Mouse (Mus musculus) ovary, adult 18-20 months (tissue): ENCODE measurements around the gene Rph3al.
A peak's percentile ranks its signal among the peaks of the same experiment; 100 is the strongest.

Source experiments
- DNase-seq: peaks from one replicate; pipeline ENCODE4 v3.0.0; 2022; ENCODE audit warnings: low spot score, mixed read lengths

Rph3al gene

DNA sequence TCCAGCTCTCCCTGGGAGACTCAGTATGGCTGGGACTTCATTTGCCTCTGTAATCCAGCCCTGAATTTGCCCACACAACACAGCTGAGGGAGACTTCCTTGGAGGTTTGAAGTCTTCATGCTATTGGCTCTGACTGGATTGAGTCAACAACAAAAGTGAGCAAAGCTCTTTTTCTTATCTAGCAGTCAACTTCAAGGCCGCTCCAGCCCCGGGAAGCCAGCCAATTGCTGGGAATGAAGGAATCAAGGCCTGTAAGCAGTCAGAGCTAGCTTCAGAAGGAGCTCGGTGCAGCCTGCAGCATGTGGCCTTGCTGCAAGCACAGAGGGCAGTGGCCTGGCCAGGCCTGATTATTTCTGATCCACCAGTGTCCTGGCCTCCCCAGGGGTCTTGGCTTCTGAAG lies 126.3 kb downstream of the Rph3al start:
- DNase-seq, result peak; percentile 99

DNA sequence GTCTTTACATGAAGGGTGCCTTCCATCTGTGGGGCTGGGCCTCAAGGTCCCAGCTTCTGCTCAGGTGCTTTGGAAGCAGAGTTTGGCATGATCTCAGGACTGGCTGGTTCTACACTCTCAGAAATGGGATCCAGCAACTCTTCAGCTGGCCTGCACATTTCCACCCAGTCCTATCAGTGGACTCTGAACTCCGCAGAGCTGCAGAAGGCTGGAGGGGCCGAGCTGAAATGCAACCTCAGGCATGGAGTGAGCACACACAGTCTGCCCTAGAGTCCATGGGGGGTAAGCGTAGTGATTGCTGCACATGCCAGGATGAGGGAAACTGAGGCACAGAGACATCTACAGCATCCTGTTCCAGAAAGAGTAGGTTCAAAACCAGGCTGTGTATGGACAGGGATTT lies 127.7 kb downstream of the Rph3al start:
- no peak for DNase-seq

GRCm38 (mm10) chr11:75807486-75807885 lies 130.7 kb downstream of the Rph3al start:
- DNase-seq, result peak; percentile 66

DNA sequence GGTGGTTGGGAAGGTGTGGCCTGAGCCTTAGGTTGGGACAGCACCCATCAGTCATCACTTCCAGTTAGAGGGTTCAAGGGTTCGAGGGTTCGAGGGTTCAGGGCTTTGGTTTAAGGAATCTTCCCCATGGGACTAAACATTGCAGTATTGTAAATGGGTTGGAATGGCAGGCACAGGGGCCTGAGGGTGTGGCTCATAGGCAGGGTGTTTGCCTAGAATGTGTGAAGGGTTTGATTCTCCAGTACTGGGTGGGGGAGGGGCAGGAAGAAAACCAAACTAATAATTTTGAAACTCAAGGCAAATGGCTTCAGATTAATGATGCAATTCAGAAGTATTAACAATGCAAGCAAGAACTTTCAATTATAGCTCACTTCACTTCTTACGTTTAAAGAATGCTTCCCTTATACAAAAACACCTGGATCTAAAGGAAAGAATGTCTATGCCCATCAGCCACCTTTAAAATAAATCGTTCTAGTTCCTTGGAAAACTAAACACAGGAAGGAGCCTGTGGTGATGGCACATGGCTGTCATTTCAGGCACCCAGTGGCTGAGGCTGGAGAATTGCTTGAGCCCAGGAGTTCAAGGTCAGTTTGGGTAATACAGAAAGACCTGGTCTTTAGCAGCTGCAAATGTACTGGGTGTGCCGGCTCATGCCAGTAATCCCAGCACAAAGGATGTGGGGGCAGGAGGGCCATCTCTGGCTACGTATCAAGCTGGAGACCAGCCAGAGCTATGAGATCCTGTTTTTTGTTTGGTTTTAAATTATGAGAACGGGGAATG lies 136.3 kb downstream of the Rph3al start:
- no peak for DNase-seq

- DNase-seq, result no peak
Measured at GRCm38 (mm10) chr11:75801369-75801768, 136.9 kb downstream of the Rph3al start.

DNA sequence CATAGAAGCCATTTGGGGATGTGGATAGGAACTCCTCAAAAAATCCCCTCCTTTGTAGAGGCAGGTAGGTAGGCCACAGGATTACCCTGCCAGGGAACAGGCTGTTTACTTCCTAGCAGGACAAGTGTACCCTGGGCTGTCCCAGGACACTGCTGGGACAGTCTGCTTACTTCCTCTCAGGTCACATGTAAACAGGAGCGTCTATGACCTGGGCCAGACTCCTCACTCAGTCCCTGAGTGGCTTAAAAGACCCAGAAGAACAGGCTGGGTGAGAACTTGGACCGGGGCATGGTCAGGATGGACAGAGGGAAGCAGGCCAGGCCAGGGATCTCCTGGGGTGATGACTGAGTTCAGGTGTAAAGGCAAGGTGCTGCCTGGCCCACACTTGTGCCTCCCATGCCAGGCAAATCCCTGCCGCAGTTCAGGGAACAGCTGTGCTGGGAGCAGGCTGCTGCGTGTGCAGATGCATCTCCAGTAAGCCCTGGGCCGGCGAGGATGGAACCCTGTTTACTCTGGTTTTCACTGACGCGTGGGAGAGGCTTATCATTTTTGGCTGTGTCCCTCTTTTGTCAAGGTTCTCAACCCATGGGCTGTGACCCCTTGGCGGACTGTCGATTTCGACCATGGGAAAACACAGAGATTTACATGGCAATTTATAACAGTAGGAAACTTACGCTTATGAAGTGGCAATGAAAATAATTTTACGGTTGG lies 141.5 kb downstream of the Rph3al start:
- peak; percentile 70 for DNase-seq

- peak; percentile 55 for DNase-seq
Measured at GRCm38 (mm10) chr11:75796029-75796445, 142.2 kb downstream of the Rph3al start, which contains the start of gene Doc2b. Doc2b (minus strand) TSS chr11:75796049.

DNA sequence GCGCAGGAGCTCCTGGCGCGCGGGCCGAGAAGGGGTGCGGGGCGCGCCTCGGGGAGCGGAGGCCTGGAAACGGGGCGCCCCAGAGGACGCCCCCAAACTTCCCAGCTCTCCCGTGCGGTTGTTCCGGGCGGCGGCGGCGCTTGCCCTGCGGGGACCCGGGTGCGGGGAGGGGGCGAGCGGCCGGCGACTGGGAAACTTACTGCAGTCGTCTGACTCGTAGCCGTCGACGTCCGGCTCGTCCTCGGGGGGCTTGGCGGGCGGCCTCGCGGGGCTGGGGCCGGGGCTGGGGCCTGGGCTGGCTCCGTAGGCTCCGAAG lies 142.9 kb downstream of the Rph3al start:
- no peak for DNase-seq

GRCm38 (mm10) chr11:75794602-75795320 lies 143.5 kb downstream of the Rph3al start:
- no peak for DNase-seq

- DNase-seq, result no peak
Measured at GRCm38 (mm10) chr11:75793351-75793750, 144.9 kb downstream of the Rph3al start.

GRCm38 (mm10) chr11:75792535-75792934 lies 145.7 kb downstream of the Rph3al start:
- no peak for DNase-seq

- no peak for DNase-seq
Measured at GRCm38 (mm10) chr11:75785897-75786296, 152.3 kb downstream of the Rph3al start.

GRCm38 (mm10) chr11:75783799-75784198 lies 154.4 kb downstream of the Rph3al start:
- no peak for DNase-seq

GRCm38 (mm10) chr11:75781919-75782318 lies 156.3 kb downstream of the Rph3al start:
- DNase-seq, result peak; percentile 39
